Mouse (Mus musculus) retina, embryonic 14.5 days (tissue): ENCODE data around the gene Itm2c.

Experiments used
- DNase-seq: peaks from one replicate; pipeline ENCODE4 v3.0.0-alpha.2; 2015; ENCODE audit warnings: low spot score

The Itm2c gene

DNA sequence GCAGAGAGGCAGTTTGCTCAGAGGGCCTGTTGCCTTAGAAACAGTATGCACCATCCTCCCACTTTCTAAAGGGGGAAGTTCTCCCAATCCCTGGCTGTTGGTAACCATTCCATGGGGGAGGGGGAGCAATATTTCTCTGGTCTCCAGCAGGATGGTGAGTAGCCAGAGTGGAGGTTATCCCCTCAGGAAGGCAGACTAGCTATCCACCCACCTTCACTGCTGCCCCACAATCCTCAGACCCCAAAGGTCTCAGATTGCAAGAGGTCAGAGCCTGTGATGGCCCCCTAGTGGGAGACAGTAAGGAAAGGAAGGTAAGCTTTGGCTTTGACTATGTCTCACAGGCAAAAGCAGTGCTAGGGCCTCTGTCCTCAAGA, 5.3 kb downstream of the Itm2c start:
- DNase-seq = peak; percentile 18

DNA sequence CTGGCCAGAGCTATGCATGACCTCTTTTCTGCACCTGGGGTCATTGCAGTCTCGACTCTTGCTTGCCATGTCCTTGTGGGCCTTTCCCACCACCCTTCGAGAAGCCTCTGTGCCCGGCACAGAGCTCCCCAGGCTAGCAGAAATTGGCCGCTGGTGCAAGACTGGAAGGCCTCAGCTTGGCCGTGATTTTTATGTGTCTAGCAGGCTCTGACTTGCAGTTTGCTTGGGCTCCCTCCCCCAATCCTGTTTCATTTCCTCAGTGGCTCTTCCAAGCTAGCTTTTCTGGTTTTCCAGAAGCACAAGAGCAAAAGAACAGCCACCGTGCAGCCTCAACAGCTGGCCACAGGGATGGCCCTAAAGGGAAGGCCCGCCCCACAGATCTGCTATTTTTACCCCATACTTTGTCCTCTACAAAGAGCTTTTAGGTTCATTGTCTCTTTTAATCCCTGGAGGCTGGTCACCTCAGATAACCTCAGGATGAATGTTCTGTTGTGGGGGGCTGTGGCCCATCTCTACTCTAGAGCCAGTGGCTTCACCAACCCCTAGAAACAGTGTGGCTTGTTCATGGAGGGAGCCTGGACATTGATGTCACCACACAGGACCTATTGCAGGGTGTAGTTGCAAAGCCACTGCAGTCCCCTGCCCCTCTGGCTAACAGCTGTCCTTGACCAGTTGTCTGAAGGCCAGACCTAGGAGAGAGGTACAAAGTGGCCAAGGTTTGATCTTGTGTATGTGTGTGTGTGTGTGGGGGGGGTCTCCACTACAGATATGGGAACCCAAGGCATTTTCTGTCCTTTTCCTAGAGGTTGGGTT, 6.6 kb downstream of the Itm2c start:
- no peak for DNase-seq

DNA sequence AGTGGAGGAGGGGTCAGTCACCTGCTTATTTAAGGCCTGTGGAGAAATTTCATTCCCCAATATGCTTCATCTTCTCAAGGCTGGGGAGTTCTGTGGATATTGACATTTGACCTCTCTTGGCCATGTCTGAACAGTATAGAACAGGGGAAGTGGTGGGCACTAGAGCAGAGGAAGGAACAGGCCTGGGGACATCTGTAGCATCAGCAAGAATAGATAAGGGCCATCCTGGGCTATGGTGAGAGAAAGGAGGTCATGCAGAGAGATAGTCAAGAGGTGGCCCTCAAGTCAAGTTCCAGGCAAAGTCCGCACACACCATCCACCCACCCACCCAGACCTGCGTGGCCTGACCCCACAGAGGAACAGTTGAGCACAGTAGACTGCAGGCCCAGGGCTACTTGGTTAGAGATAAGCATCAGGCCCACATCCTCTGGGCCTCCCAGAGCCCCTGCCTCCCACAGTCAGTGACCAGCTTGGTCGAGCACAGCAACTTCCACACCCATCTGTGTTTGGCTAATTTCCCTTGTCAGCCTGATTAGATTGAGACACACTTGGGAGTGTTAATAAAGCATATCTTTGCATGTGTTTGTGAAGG, 7.5 kb downstream of the Itm2c start:
- no peak for DNase-seq

GRCm38 (mm10) chr1:85902108-85902561, 8.1 kb downstream of the Itm2c start:
- DNase-seq = no peak

DNA sequence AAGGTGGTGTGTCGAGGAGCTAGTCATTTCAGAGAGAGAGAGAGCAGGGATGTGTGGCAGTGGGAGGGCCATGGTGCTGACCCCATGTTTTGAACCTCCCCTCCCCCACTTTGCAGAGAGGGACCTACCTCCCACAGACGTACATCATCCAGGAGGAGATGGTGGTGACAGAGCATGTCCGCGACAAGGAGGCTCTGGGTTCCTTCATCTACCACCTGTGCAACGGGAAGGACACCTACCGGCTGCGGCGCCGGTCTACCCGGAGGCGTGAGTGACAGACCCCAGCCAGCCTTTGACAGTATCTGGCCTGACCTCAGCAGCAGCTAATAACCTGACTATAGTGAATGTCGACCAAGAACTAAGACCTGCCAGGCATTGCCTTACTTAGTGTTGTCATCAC, 12.8 kb downstream of the Itm2c start:
- DNase-seq = no peak

DNA sequence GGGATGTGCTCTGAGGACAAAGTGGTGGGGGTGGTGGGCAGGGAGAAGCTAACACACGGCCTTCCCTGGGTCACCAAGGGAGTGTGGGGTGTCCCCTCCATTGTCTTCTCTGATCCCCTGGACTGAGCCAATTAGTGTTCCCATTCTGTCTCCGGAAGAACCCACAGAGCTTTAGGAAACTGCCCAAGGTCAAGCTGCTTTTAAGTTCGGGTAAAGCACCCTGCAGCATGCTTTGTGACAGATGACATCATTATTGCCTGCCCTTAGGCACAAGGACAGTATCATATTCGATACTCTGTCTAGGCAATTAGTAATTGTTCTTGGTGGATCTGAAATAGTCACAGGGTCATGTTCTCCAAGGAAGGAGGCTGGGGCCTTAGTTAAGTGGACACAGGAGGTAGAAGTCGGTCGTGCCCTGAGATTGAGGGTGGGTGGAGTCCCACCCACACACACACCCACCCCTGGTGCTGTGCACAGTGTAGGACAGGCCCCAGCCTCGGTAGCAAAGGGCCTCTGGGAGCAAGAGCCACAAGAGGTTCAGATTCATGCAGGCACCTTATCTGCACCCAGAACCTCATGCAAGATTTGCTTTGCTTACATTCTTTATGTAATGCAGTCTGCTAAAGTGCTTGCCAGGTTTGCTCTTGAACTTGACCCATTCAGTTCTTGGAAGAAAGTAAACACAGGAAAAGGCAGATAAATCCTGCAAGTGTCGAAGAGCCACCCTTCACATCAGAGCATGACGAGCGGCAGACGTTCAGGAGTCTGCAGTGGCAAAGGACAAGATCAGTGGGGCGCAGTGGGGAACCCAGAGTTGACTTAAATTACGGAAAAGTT, 14.9 kb downstream of the Itm2c start:
- DNase-seq = no peak

DNA sequence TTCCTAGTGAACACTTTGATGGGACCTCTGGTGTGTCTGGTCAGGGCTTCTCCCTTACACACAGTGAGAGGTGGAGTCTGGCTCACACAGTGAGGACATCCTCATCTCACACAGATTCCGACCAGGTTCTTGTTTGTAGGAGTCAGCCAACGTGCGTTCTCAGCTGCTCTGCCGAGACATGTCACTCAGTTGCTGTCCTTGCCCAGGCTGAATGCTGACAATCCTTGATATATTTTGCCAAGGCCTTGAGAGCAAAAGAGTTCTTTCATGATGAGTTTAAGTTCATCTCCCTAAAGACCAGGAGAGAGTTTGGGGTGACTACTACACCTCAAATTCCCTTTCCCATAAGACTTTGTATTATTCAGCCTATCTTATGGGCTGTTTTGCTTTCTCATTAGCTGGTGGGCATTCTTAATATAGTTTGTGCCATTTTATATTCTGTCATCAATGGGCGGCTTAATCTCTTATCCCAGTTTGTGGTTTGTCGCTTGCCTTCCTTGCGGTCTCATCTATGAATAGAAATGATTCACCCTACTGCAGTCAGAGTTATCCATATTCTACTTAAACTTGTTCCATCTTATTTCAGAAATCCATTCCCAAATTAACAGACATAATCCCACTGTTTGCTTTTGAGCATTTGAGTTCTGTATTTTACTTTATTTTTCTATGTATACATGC, 19.1 kb downstream of the Itm2c start:
- no peak for DNase-seq

- DNase-seq = no peak
These were observed 21.8 kb downstream of the Itm2c start for GRCm38 (mm10) chr1:85915890-85916289.

- peak; percentile 55 for DNase-seq
These were observed 22.9 kb downstream of the Itm2c start for GRCm38 (mm10) chr1:85916830-85917450.

DNA sequence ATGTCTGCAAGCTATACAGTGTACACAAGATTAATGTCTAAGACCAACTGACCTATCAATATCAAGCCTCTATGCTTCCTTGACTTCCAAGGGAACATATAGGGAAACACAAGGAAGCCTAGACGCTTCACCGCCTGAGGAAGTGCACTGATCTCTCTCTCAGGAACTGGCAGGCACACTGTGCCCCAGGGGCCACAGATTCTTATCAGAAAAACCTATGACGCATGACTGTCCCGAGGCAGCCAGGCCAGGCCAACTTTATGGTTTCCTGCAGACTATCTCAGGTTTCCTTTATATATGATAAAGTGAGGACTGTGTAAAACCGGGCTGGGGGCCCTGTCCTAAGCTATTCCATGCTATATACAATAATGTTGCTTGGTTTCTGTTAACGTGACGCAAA, 25.5 kb downstream of the Itm2c start:
- DNase-seq = no peak

- no peak for DNase-seq
These were observed 27.6 kb downstream of the Itm2c start for GRCm38 (mm10) chr1:85921725-85922124.

DNA sequence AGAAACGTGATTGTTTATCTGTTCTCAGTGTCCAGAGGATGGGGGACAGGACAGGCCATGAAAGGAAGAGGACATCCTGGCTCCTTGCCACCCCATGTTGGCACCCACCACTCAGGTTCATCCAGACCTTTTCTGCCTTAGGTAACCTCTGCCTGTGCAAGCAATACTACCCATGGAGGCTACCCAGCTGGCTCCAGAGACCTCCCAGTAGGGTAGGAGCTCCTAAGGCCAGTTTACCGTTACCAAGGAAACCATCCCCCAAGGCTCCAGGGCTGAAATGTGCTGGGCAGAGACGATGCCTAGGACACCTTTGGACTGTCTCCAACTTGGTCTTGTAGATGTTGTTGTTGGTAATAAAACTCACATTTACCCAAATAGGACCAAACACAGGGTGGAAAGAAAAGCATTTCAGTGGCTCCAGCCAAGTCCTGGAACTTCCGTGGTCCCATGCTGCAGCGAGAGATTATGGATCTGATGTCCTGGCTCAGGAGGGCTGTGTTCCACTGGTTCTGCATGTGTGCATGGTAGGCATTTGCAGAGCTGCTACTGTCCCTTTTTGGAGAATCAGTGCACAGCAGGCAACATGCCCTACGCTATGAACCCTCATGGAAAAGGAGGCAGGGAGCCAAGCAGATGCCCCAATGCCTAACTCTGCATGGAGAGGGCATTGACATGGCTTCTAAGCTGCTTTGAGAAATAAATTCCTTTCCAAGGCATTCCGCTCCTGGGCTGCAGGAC, 28.2 kb downstream of the Itm2c start:
- DNase-seq = no peak

DNA sequence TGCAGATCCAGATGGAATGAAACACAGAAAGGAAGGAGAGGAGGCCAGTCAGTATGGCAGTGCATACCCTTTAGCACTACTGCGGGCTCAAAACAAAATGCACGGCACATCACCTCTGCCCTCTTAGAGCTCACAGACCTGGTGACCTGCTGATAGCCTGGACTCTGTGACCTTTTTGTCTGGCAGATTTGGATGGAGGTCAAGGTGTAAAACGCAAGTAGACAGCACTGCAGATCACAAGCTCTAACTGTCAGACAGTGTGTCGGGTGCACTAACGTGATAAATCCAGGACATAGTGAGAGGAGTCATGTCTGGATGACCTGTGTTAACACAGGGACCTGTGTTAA, 28.8 kb downstream of the Itm2c start:
- no peak for DNase-seq

DNA sequence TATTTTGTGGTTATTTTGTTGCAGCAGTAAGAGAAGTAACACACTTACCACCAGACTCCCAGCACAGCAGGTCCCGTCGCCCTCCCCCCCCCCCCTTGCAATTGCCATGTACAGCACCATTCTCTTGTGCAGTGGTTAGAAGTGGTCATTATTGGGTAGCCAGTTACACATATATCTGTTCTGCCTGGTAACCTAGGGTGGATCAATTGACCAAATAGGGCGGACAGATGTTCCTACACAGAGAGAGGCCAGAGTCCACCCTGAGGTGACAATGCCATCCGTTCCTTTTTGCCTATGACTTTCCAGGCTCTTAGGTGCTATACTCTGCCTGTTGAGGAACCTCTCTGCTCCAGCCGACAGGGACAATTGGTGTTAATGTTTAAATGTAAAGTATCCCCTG, 31.1 kb downstream of the Itm2c start:
- no peak for DNase-seq

DNA sequence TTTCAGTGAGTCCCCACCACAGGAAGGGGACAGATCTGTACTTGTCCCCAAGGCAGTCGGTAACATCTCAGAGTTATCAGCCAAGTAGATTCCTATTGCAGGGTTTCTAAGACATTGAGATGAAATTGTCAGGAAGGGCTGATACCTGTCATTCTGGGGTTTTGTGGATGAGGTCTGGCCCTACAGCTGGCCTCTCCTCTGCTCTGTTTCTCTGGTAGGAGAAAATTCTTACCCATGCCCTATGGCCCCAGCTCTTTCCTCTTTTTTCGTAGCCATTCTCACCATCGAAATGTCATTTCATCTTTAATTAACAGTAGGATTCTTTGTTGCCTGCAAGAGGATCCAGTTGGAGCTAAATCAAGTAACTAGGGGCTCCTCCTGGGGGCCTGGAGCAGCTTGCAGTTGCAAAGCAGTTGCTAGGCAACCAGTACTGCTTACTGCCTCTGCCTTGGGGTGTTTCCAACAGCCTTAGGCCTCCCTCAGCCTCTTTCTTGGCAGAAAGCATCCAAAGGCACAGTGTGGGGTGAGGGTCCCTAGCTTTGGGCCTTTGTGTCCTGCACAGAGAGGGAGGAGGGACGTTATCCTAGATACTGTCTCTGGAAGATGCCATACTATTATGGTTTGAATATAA, 34.1 kb downstream of the Itm2c start, which contains the start of gene 4933407L21Rik:
TSS of gene 4933407L21Rik (plus strand) at position 427 of the 631 bp plus-strand sequence.
- DNase-seq = peak; percentile 63

DNA sequence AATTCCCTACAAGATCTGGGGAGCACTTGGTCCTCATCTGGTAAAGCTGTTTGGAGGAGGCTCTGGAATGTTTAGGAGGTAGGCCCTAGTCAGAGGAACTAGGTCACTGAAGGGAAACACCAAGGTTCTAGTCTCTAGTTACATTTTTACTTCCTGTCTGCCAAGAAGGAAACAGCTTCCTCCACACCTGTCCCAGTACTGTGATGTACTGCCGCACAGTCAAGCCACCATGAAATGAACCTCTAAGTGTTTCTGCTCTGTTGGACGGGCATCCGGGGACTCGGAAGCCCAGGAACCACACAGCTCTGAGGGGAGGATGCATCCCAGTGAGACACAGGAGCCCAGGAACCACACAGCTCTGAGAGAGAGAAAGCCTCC, 34.6 kb downstream of the Itm2c start:
- DNase-seq = no peak

DNA sequence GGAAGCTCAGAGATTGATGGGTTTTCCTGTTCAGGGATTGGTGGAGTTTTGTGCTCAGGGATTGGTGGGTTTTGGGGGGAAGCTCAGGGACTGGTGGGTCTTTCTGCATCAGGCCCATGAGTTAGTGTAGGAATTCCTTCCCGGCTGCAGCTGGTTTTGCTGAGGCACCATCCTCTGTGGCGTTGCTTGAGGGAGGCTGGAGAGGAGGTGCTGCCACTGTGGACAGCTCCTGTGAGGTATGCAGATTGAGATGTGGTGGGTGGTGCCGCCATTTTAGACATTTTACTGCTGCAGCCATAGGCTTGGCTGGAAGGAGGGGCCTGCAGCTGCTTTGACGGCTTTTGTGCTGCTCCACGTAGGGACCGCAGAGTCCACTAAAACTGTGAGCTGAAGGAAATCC, 35.3 kb downstream of the Itm2c start:
- no peak for DNase-seq

DNA sequence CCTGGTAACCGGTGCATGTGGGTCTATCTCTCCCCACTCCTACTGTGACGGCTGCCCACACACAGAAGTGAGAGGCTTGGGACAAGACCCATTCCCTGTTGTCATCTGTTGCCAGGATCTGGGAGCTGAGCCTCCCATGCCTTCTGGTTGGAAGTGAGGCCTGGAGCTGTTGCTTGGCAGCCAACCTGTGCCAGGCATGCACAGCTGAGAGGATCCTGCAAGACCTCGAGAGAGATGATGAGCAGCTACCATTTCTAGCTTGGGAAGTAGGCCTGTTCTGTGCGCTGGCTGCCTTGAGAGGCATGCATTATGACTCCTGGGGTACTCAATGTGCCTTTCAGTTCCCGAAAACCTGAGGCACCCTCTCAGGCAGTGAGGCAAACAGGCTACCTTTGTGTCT, 37.1 kb downstream of the Itm2c start:
- DNase-seq = no peak

DNA sequence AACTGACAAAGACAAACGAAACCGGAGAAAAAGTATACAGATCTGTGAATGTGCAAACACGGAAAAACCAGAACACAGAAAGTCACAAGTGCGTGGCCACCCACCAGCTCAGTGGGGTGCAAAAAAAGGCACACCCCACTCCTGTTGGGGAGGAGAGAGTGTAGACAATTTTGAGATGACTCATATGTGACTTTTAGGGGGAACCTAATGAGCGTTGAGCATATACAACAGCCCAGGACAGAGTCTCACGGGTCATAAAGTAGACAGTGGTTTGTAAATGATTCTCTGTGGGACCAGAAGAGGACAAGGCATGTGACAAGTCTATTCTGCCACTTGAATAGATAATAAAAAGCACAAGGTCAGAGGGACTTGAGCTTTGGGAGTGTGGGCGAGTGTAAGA, 39.1 kb downstream of the Itm2c start:
- no peak for DNase-seq

DNA sequence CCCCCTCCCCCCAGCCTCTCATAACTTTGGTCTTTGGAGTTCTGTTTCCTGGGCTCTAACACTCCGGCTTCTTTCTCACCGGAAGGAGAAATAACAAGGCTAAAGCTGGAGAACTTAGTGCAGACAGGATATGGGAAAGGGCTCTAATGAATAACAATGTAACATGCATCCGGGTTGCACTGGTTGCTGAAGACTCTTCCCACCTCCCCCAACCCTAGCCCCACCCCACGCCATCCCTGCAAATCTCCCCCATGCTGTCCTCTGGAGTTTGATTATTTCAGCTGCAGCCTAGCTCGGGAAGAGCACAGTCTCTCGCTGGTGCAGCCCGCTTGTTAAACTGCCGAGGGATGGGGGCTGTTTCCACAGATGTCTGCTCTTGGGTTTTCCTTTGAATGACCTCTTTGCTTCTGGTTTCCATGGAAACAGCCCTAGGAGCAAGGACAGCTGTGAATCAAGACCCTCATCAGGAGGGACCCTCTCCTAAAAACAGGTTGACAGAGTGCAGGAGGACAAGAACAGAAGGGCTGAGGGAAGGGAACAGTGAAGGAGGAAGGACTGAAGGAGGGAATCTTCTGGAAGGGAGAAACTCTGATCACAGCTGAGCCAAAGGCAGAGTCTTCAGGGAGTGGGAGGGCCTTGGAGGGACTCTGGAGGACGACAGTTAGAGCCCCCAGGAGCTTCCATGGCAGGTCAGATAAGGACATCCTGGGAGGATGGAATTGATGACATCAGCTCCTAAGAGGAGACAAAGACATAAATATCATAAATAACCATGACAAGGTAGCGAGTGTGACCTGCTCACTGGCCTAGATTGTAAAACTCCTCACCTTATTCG, 39.8 kb downstream of the Itm2c start:
- peak; percentile 53 for DNase-seq
